Mouse (Mus musculus) mesoderm, embryonic 11.5 days (tissue): ENCODE data around the gene Gm11992.

ENCODE experiments used
- DNase-seq: peaks from one replicate; pipeline ENCODE4 v3.0.0-alpha.2; 2012; ENCODE audit warnings: low read depth, low spot score

The Gm11992 gene

GRCm38 (mm10) chr11:9048011-9048702 is at the start of gene Gm11992:
Gene Gm11992, plus strand, starts transcription at chr11:9048594.
- peak; percentile 90 for DNase-seq

- DNase-seq, result no peak
Measured at GRCm38 (mm10) chr11:9008761-9009160, 39.6 kb upstream of the Gm11992 start.

- peak; percentile 56 for DNase-seq
Measured at GRCm38 (mm10) chr11:9010416-9010815, 38.0 kb upstream of the Gm11992 start.

GRCm38 (mm10) chr11:9010853-9011339 is 37.5 kb upstream of the Gm11992 start, which contains the start of gene Hus1:
Gene Hus1, minus strand, starts transcription at chr11:9011191.
- peak; percentile 81 for DNase-seq

- peak; percentile 53 for DNase-seq
Measured at GRCm38 (mm10) chr11:9011348-9011747, 37.0 kb upstream of the Gm11992 start.

- no peak for DNase-seq
Measured at GRCm38 (mm10) chr11:9014740-9015139, 33.7 kb upstream of the Gm11992 start.

- DNase-seq, result no peak
Measured at GRCm38 (mm10) chr11:9018491-9019267, 29.7 kb upstream of the Gm11992 start.

GRCm38 (mm10) chr11:9020207-9020606 is 28.2 kb upstream of the Gm11992 start:
- no peak for DNase-seq

- DNase-seq, result no peak
Measured at GRCm38 (mm10) chr11:9024782-9025181, 23.6 kb upstream of the Gm11992 start.

GRCm38 (mm10) chr11:9025211-9025610 is 23.2 kb upstream of the Gm11992 start:
- no peak for DNase-seq

GRCm38 (mm10) chr11:9031530-9031929 is 16.9 kb upstream of the Gm11992 start:
- no peak for DNase-seq

- DNase-seq, result no peak
Measured at GRCm38 (mm10) chr11:9046546-9046945, 1.8 kb upstream of the Gm11992 start.

- no peak for DNase-seq
Measured at GRCm38 (mm10) chr11:9047044-9047443, 1.4 kb upstream of the Gm11992 start.

GRCm38 (mm10) chr11:9048703-9049060 is 288 bp downstream of the Gm11992 start, which contains the start of gene Sun3:
Gene Sun3, minus strand, starts transcription at chr11:9048991.
- DNase-seq, result no peak

GRCm38 (mm10) chr11:9050241-9050640 is 1.8 kb downstream of the Gm11992 start:
- DNase-seq, result no peak

- no peak for DNase-seq
Measured at GRCm38 (mm10) chr11:9051895-9052294, 3.5 kb downstream of the Gm11992 start.

- DNase-seq, result no peak
Measured at GRCm38 (mm10) chr11:9056937-9057336, 8.5 kb downstream of the Gm11992 start.

- no peak for DNase-seq
Measured at GRCm38 (mm10) chr11:9057711-9058110, 9.3 kb downstream of the Gm11992 start.

- no peak for DNase-seq
Measured at GRCm38 (mm10) chr11:9060029-9060428, 11.6 kb downstream of the Gm11992 start.

GRCm38 (mm10) chr11:9060484-9060883 is 12.1 kb downstream of the Gm11992 start:
- no peak for DNase-seq

- DNase-seq, result no peak
Measured at GRCm38 (mm10) chr11:9076444-9076843, 28.1 kb downstream of the Gm11992 start.

- no peak for DNase-seq
Measured at GRCm38 (mm10) chr11:9113189-9113588, 64.8 kb downstream of the Gm11992 start.
